Mouse (Mus musculus): ENCODE measurements around the gene Gm49355. TPM values are rescaled to one million over a fixed set of nuclear protein-coding genes. Genes with fewer than 3 reads are reported as not detected.

The Gm49355 gene
- total RNA-seq, 1 experiment: not detected

DNA sequence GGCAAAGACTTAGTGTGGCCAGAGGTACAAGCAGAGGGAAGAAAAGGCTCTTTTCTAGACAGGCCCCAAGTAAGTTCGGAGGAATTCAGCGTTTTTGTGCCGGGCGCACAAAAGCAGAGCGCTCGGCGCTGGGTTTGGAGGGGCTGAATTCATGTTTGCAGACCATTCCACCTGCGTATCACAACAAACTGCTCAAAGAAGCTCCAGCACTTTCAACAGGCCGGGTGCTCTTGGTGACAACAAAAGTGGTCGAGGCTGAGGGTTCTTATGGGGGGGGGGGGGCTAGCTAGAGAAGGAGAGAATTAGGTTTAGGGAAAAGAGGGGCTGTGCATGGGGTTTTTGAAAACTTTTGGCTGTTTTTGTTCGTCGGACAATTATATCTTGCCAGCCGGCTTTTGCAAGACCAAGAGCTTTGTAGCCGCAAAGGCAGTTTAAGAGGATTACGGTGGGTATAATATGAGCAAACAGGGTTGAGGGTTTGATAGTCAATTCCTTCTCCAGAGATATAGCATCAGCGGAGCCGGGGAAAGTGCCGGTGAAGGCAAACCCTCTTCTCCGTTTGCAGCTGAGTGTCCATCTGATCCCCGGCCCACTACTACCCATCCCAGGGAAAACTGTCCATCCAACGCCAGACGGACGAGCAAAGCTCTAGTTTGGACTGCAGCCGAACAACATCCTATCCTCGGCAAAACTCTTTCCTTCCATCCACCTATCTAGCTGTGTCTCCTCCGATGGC, 63.3 kb downstream of the Gm49355 start:
- in situ Hi-C loops (cut with MboI; ENCODE audit: low sequenced_read_pairs in 2 of 2, unreplicated experiment in 2 of 2): no loop called here
- no peak overlapping the region for H3K9ac ChIP-seq (ENCODE audit: insufficient read depth, low read depth, low read length, poor library complexity, severe bottlenecking)
- H3K4me1 ChIP-seq (ENCODE audit: control insufficient read depth in 2 of 2, insufficient read depth in 2 of 2, low read length in 2 of 2, poor library complexity in 1 of 2): peaks cover 0 to 5% of the 10 kb centered on the region in 2 experiments; a peak in 1 of 4 replicates
- no peak for DNase-seq (ENCODE audit: low read depth, low spot score)
- H3K27ac ChIP-seq (ENCODE audit: insufficient read depth, low read depth, low read length, poor library complexity, severe bottlenecking): no peak overlapping the region
- no peak for TF ChIP-seq MAFK (IDR thresholded peaks at IDR 0.05; ENCODE audit: insufficient read depth, low read depth, low read length)
- TF ChIP-seq ZC3H11A (IDR thresholded peaks at IDR 0.05; ENCODE audit: borderline replicate concordance, low read depth, low read length): no peak
- TF ChIP-seq HCFC1 (IDR thresholded peaks at IDR 0.05; ENCODE audit: borderline replicate concordance, insufficient read depth, low read length): no peak
- TF ChIP-seq CHD2 (IDR thresholded peaks at IDR 0.05; ENCODE audit: low read depth, low read length): no peak
- TF ChIP-seq ZNF384 (IDR thresholded peaks at IDR 0.05; ENCODE audit: low read depth, low read length): no peak
- H3K9me3 ChIP-seq (ENCODE audit: control insufficient read depth, insufficient read depth, low read depth, low read length): no peaks in the 10 kb centered on the region
- H3K36me3 ChIP-seq (ENCODE audit: control insufficient read depth, insufficient read depth, low read length, poor library complexity, severe bottlenecking): no peaks in the 10 kb centered on the region
- H3K4me3 ChIP-seq (ENCODE audit: insufficient read depth in 1 of 2, low read depth in 1 of 2, low read length in 2 of 2, poor library complexity in 1 of 2, severe bottlenecking in 1 of 2): 0 out of 4 replicates have a peak overlapping the region, but pooled peaks of 1 of the 2 experiments have one; percentile 25

DNA sequence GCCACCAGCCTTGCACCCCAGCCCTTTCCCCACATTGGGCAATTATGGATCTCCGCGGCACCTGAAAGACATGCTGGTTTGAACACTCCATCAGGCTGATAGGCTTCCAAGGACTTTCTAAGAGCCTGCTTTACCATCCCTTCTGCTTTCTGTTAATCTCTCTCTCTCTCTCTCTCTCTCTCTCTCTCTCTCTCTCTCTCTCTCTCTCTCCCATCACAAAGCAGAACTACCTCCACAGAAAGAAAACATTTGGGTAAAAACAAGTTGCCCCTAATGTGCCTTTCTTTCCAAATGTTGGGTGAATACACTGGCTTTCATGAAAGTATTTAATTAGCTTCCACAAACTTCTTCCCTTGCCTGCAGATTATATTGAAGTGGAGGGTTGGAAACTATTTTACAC, 64.3 kb downstream of the Gm49355 start, which contains the start of gene Fezf2:
TSS of gene Fezf2 (minus strand) at position 101 of the 400 bp plus-strand sequence.
- H3K36me3 ChIP-seq (ENCODE audit: control insufficient read depth, insufficient read depth, low read length, poor library complexity, severe bottlenecking): no peaks in the 10 kb centered on the region
- H3K9ac ChIP-seq (ENCODE audit: insufficient read depth, low read depth, low read length, poor library complexity, severe bottlenecking): no peak within 1 kb of the TSS
- no peak within 1 kb of the TSS for H3K27ac ChIP-seq (ENCODE audit: insufficient read depth, low read depth, low read length, poor library complexity, severe bottlenecking)
- H3K9me3 ChIP-seq (ENCODE audit: control insufficient read depth, insufficient read depth, low read depth, low read length): no peaks in the 10 kb centered on the region
- H3K4me1 ChIP-seq (ENCODE audit: control insufficient read depth in 2 of 2, insufficient read depth in 2 of 2, low read length in 2 of 2, poor library complexity in 1 of 2): peaks cover 0 to 2% of the 10 kb centered on the region in 2 experiments; a peak in 1 of 4 replicates
- in situ Hi-C loops (cut with MboI; ENCODE audit: low sequenced_read_pairs in 2 of 2, unreplicated experiment in 2 of 2): no loop called here
- no peak for DNase-seq (ENCODE audit: low read depth, low spot score)
- H3K4me3 ChIP-seq (ENCODE audit: insufficient read depth in 1 of 2, low read depth in 1 of 2, low read length in 2 of 2, poor library complexity in 1 of 2, severe bottlenecking in 1 of 2): no peak within 1 kb of the TSS
- TF ChIP-seq CHD2 (IDR thresholded peaks at IDR 0.05; ENCODE audit: low read depth, low read length): no peak
- no peak for TF ChIP-seq ZNF384 (IDR thresholded peaks at IDR 0.05; ENCODE audit: low read depth, low read length)
- no peak for TF ChIP-seq HCFC1 (IDR thresholded peaks at IDR 0.05; ENCODE audit: borderline replicate concordance, insufficient read depth, low read length)
- TF ChIP-seq MAFK (IDR thresholded peaks at IDR 0.05; ENCODE audit: insufficient read depth, low read depth, low read length): no peak
- TF ChIP-seq ZC3H11A (IDR thresholded peaks at IDR 0.05; ENCODE audit: borderline replicate concordance, low read depth, low read length): no peak

DNA sequence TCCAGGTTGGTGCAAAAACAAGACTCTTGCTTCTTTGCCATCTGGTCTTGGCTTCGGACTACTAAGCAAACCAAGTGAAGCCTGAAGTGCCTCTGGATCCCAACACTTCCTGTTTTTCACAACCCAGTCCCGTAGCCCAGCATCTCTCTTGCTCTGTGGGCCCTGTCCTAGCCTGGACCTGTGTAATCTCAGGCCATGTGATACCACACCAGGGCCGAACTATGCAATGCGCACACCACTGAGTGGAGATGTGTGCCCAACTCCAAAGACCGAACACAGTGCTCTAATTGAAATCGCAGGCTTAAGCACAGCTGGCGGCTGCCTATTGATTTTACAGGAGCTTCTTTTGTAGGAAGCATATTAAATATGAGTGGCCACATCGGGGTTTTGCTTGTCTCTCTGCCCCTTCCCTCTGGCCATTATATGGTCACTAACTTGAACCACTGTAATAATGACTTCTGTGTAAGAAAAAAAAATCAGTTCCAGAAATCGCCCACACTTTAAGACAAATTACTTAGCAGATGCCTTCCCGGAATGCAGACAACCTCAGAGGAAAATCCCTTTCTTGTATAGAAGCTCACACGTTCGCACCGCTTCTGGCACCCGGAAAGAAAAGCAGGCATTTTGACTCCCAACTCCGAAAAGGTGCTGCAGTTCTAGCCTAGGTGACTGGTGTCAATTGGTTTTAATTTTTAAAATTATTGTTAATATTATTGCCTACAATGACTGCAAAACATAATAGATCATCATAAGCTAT, 65.7 kb downstream of the Gm49355 start:
- H3K9me3 ChIP-seq (ENCODE audit: control insufficient read depth, insufficient read depth, low read depth, low read length): no peaks in the 10 kb centered on the region
- no peaks in the 10 kb centered on the region for H3K4me1 ChIP-seq (ENCODE audit: control insufficient read depth in 2 of 2, insufficient read depth in 2 of 2, low read length in 2 of 2, poor library complexity in 1 of 2)
- H3K27ac ChIP-seq (ENCODE audit: insufficient read depth, low read depth, low read length, poor library complexity, severe bottlenecking): no peak overlapping the region
- TF ChIP-seq CHD2 (IDR thresholded peaks at IDR 0.05; ENCODE audit: low read depth, low read length): no peak
- TF ChIP-seq MAFK (IDR thresholded peaks at IDR 0.05; ENCODE audit: insufficient read depth, low read depth, low read length): no peak
- TF ChIP-seq HCFC1 (IDR thresholded peaks at IDR 0.05; ENCODE audit: borderline replicate concordance, insufficient read depth, low read length): no peak
- no peak for TF ChIP-seq ZNF384 (IDR thresholded peaks at IDR 0.05; ENCODE audit: low read depth, low read length)
- TF ChIP-seq ZC3H11A (IDR thresholded peaks at IDR 0.05; ENCODE audit: borderline replicate concordance, low read depth, low read length): no peak
- no peak overlapping the region for H3K4me3 ChIP-seq (ENCODE audit: insufficient read depth in 1 of 2, low read depth in 1 of 2, low read length in 2 of 2, poor library complexity in 1 of 2, severe bottlenecking in 1 of 2)
- H3K36me3 ChIP-seq (ENCODE audit: control insufficient read depth, insufficient read depth, low read length, poor library complexity, severe bottlenecking): no peaks in the 10 kb centered on the region
- in situ Hi-C loops (cut with MboI; ENCODE audit: low sequenced_read_pairs in 2 of 2, unreplicated experiment in 2 of 2): no loop called here
- no peak overlapping the region for H3K9ac ChIP-seq (ENCODE audit: insufficient read depth, low read depth, low read length, poor library complexity, severe bottlenecking)
- DNase-seq (ENCODE audit: low read depth, low spot score): no peak

DNA sequence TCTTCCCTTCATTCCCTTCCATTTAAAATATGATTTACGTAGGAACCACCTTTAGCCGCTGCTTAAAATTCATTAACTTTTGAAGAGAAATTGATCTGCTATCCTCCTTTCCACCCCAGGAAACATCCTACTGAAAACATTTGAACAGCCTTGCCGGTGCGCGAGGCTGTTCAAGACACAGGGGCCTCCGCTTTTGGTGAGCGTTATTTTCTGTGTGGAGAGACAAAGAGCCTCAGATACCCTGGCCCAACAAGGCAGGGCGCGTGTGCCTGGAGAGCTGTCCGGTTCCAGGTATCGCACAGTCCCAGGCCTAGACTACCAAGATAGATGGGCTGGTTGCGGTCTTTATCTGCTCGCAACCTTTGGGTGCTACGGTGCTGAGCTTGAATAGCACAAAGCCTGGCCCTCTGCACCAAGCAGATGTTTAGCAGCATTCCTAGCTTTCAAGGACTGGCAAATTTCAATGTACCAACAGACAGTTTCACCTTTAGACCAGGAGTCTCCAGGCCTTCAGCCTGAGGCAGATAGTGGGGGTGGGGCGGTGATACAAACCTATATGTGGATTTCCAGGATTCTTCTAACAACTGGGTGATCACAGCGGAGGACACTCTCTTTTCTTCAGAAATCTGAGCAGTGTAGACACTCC, 66.6 kb downstream of the Gm49355 start:
- in situ Hi-C loops (cut with MboI; ENCODE audit: low sequenced_read_pairs in 2 of 2, unreplicated experiment in 2 of 2): no loop called here

More for the DNA sequence above, 66.6 kb downstream of the Gm49355 start:
- no peak overlapping the region for H3K9ac ChIP-seq (ENCODE audit: insufficient read depth, low read depth, low read length, poor library complexity, severe bottlenecking)
- H3K36me3 ChIP-seq (ENCODE audit: control insufficient read depth, insufficient read depth, low read length, poor library complexity, severe bottlenecking): no peaks in the 10 kb centered on the region
- H3K9me3 ChIP-seq (ENCODE audit: control insufficient read depth, insufficient read depth, low read depth, low read length): no peaks in the 10 kb centered on the region
- no peak for DNase-seq (ENCODE audit: low read depth, low spot score)
- H3K27ac ChIP-seq (ENCODE audit: insufficient read depth, low read depth, low read length, poor library complexity, severe bottlenecking): no peak overlapping the region
- H3K4me1 ChIP-seq (ENCODE audit: control insufficient read depth in 2 of 2, insufficient read depth in 2 of 2, low read length in 2 of 2, poor library complexity in 1 of 2): no peaks in the 10 kb centered on the region
- no peak for TF ChIP-seq CHD2 (IDR thresholded peaks at IDR 0.05; ENCODE audit: low read depth, low read length)
- TF ChIP-seq ZNF384 (IDR thresholded peaks at IDR 0.05; ENCODE audit: low read depth, low read length): no peak
- no peak for TF ChIP-seq MAFK (IDR thresholded peaks at IDR 0.05; ENCODE audit: insufficient read depth, low read depth, low read length)
- no peak for TF ChIP-seq ZC3H11A (IDR thresholded peaks at IDR 0.05; ENCODE audit: borderline replicate concordance, low read depth, low read length)
- TF ChIP-seq HCFC1 (IDR thresholded peaks at IDR 0.05; ENCODE audit: borderline replicate concordance, insufficient read depth, low read length): no peak
- no peak overlapping the region for H3K4me3 ChIP-seq (ENCODE audit: insufficient read depth in 1 of 2, low read depth in 1 of 2, low read length in 2 of 2, poor library complexity in 1 of 2, severe bottlenecking in 1 of 2)

Other genes with a start within 250 kb of the Gm49355 start
- 4.7 and 8.3 TPM in 2 replicates for gene 3830406C13Rik, start 197 bp downstream of the Gm49355 start, total RNA-seq (2012; rRNA removed)
- gene Fezf2, start 64.2 kb downstream of the Gm49355 start, total RNA-seq (2012; rRNA removed): not detected in 2 replicates